11 mouse cellular contexts compared by ENCODE assay signal in the genomic region with DNA sequence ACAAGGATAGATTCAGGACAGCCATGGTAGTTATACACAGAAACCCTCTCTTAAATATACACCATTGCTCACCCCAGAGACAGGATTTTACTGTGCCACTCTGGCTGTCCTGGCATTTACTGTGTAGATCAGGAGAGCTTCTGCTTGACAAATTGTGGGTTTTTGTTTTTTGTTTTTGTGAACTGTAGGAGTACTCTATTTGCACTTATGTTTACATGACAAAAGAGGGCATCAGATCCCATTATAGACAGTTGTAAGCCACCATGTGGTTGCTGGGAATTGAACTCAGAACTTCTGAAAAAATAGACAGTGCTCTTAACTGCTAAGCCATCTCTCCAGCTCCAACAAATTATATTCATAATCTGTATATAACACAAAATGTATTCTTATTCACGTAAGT.
"Had no signal": no experiment of that assay in that cellular context is flagged by ENCODE, and none has a peak within 500 bp of the region (broad histone marks: within the 10 kb centered on the region; RNA-seq: fewer than 3 reads in every experiment).

No protein-coding gene starts in this region.

- H3K4me3 ChIP-seq: layer of hippocampus, adult 2 months; limb, embryonic 13.5 days; midbrain, embryonic 15.5 days had no signal

- DNase-seq: kidney, adult 18-20 months; kidney, postnatal 10 days; kidney, postnatal 4 days; lung, adult 18-20 months; retina, postnatal 1 day; right cerebral cortex, postnatal 14 days; thymus, postnatal 14 days had no signal

- H3K9me3 ChIP-seq: limb, embryonic 13.5 days; midbrain, embryonic 15.5 days had no signal

- H3K27ac ChIP-seq: layer of hippocampus, adult 2 months; limb, embryonic 13.5 days; liver, embryonic 14.5 days; midbrain, embryonic 15.5 days had no signal

- ATAC-seq: midbrain, embryonic 15.5 days had no signal

- H3K4me2 ChIP-seq: limb, embryonic 13.5 days; midbrain, embryonic 15.5 days had no signal

- H3K27me3 ChIP-seq: limb, embryonic 13.5 days; midbrain, embryonic 15.5 days had no signal

- H3K9ac ChIP-seq: limb, embryonic 13.5 days; liver, embryonic 14.5 days; midbrain, embryonic 15.5 days had no signal
